Mouse (Mus musculus) testis, adult 2 months (tissue): Measurements from ENCODE around the gene Pgpep1.

Source experiments
- CTCF ChIP-seq: fragments of 200-500 bp; IDR thresholded peaks from 2 replicates; pipeline ENCODE4 v1.5.1; 2012; ENCODE audit warnings: low read depth, mild to moderate bottlenecking, inconsistent platforms, low read length, moderate library complexity; ENCODE audit not compliant: control insufficient read depth, insufficient read depth, insufficient replicate concordance
- POLR2A ChIP-seq: fragments of 200-500 bp; IDR thresholded peaks from 2 replicates; pipeline ENCODE4 v1.6.1; 2012; ENCODE audit warnings: low read depth, mild to moderate bottlenecking, inconsistent platforms, low read length, moderate library complexity; ENCODE audit not compliant: control insufficient read depth

- no peak for TF ChIP-seq POLR2A
- no peak for TF ChIP-seq CTCF
Measured at GRCm38 (mm10) chr8:70615281-70615680, 44.9 kb downstream of the Pgpep1 start.
